Mouse (Mus musculus) G1E (cell line): ENCODE data around the gene Cbwd1. TPM values are rescaled to one million over a fixed set of nuclear protein-coding genes. Genes with fewer than 3 reads are reported as not detected.

Source experiments
- ATAC-seq: 2 replicates; pipeline ENCODE4 v1.8.0; 2016; ENCODE audit warnings: mild to moderate bottlenecking; ENCODE audit not compliant: insufficient number of reproducible peaks, poor library complexity, low FRiP score, severe bottlenecking; ENCODE audit errors: extremely low read depth
- DNase-seq: peaks from one replicate; pipeline ENCODE4 v3.0.0; 2012; ENCODE audit warnings: low spot score
- H3K27me3 ChIP-seq: 2 replicates; pipeline ENCODE4 v1.6.1; 2012; ENCODE audit warnings: mild to moderate bottlenecking, low read length, inconsistent platforms; ENCODE audit not compliant: insufficient read depth
- H3K36me3 ChIP-seq: replicated peaks from 2 replicates; pipeline ENCODE3; 2012; ENCODE audit warnings: mild to moderate bottlenecking, inconsistent platforms
- H3K4me1 ChIP-seq: 2 replicates; pipeline ENCODE4 v1.6.1; 2012; ENCODE audit warnings: low read depth, low read length, inconsistent platforms, mixed read lengths; ENCODE audit not compliant: insufficient read depth
- H3K4me3 ChIP-seq: 2 replicates; pipeline ENCODE4 v1.5.1; 2012; ENCODE audit warnings: low read depth, mild to moderate bottlenecking, inconsistent platforms, low read length, moderate library complexity, mixed read lengths
- H3K9me3 ChIP-seq: replicated peaks from 2 replicates; pipeline ENCODE4 v1.6.1; 2012; ENCODE audit warnings: inconsistent platforms
- CTCF ChIP-seq: IDR thresholded peaks from 2 replicates; pipeline ENCODE4 v1.5.1; 2012; ENCODE audit warnings: low read depth, low read length, inconsistent platforms, mixed read lengths
- GATA1 ChIP-seq: IDR thresholded peaks from 2 replicates; pipeline ENCODE4 v1.6.1; 2012; ENCODE audit warnings: borderline replicate concordance, low read length, inconsistent platforms, mixed read lengths
- GATA2 ChIP-seq: IDR thresholded peaks from 2 replicates; pipeline ENCODE4 v1.6.1; 2012; ENCODE audit warnings: low read depth, low read length, inconsistent platforms, borderline replicate concordance
- POLR2AphosphoS5 ChIP-seq: IDR thresholded peaks from 2 replicates; pipeline ENCODE4 v1.6.1; 2012; ENCODE audit warnings: low read depth, low read length, inconsistent platforms; ENCODE audit not compliant: insufficient replicate concordance
- TAL1 ChIP-seq: conservative IDR thresholded peaks from 2 replicates; pipeline ENCODE4 v1.6.1; 2012; ENCODE audit warnings: low read depth, low read length, inconsistent platforms, mixed read lengths
- polyA plus RNA-seq: library from polyadenylated mRNA; stranded (reverse); fragments of >175 nt; gene quantifications from 2 replicates; pipeline ENCODE4 v1.2.3, GENCODE M21; 2012
- total RNA-seq, 2 experiments: library from RNA; stranded (forward) in 1 of 2; stranded (reverse) in 1 of 2; fragments of 200-1000 nt in 1 of 2; fragments of >200 nt in 1 of 2; fragmentation: Nextera tagmentation in 1 of 2; gene quantifications; 2 replicates each; pipeline ENCODE4 v1.2.3; 2014 to 2017

Cbwd1 gene
- total and polyA plus RNA-seq, 3 experiments = 1.6 to 38.9 (median 22.0) TPM

- DNase-seq = no peak
- Histone ChIP-seq H3K9me3 (peaks cover 10% of the 10 kb centered on the region), H3K27me3 (no peaks in the 10 kb centered on the region), H3K36me3 (no peaks in the 10 kb centered on the region), H3K4me3 (no peak overlapping the region), H3K4me1 (no peaks in the 10 kb centered on the region)
- ATAC-seq = no peak
- TF ChIP-seq GATA2 (no peak), CTCF (no peak), POLR2AphosphoS5 (no peak), GATA1 (no peak), TAL1 (no peak)
These were observed 38.7 kb upstream of the Cbwd1 start for GRCm38 (mm10) chr19:25000153-25000552.

- no peak within 1 kb of the TSS; the same call in 1 of the 2 replicates for H3K4me3 ChIP-seq
- ATAC-seq (no peak), DNase-seq (no peak)
- TF ChIP-seq POLR2AphosphoS5 (no peak), CTCF (no peak), GATA1 (no peak), TAL1 (no peak), GATA2 (no peak)
- no peaks in the 10 kb centered on the region for H3K4me1 ChIP-seq
- no peaks in the 10 kb centered on the region for H3K36me3 ChIP-seq
- H3K9me3 ChIP-seq = peaks cover 10% of the 10 kb centered on the region
- H3K27me3 ChIP-seq = no peaks in the 10 kb centered on the region
These were observed 37.9 kb upstream of the Cbwd1 start, which contains the start of gene Dock8 for GRCm38 (mm10) chr19:24999201-24999886. TSS of gene Dock8 (plus strand) at chr19:24999534.

- Histone ChIP-seq H3K27me3 (no peaks in the 10 kb centered on the region), H3K36me3 (no peaks in the 10 kb centered on the region), H3K4me1 (no peaks in the 10 kb centered on the region), H3K4me3 (no peak overlapping the region), H3K9me3 (peaks cover 10% of the 10 kb centered on the region)
- TF ChIP-seq TAL1 = no peak
- no peak for TF ChIP-seq GATA2
- no peak for TF ChIP-seq GATA1
- TF ChIP-seq CTCF = no peak
- TF ChIP-seq POLR2AphosphoS5 = no peak
- ATAC-seq = no peak
- DNase-seq = no peak
These were observed 37.2 kb upstream of the Cbwd1 start for GRCm38 (mm10) chr19:24998561-24998960.

GRCm38 (mm10) chr19:24996815-24997704, 35.6 kb upstream of the Cbwd1 start:
- no peak for TF ChIP-seq TAL1
- TF ChIP-seq POLR2AphosphoS5 = no peak
- no peak for TF ChIP-seq GATA2
- no peak for TF ChIP-seq CTCF
- no peak for TF ChIP-seq GATA1
- Histone ChIP-seq H3K4me1 (no peaks in the 10 kb centered on the region), H3K27me3 (no peaks in the 10 kb centered on the region), H3K4me3 (no peak overlapping the region), H3K36me3 (no peaks in the 10 kb centered on the region), H3K9me3 (peaks cover 10% of the 10 kb centered on the region)
- DNase-seq (no peak), ATAC-seq (no peak)

GRCm38 (mm10) chr19:24994900-24995299, 33.5 kb upstream of the Cbwd1 start:
- H3K4me3 ChIP-seq = no peak overlapping the region
- no peak for ATAC-seq

GRCm38 (mm10) chr19:24993526-24993925, 32.1 kb upstream of the Cbwd1 start:
- ATAC-seq (no peak), DNase-seq (no peak)
- Histone ChIP-seq H3K4me1 (no peaks in the 10 kb centered on the region), H3K27me3 (no peaks in the 10 kb centered on the region), H3K9me3 (0 out of 2 replicates have a peak, but pooled peaks cover 2% of the 10 kb centered on the region), H3K4me3 (no peak overlapping the region), H3K36me3 (no peaks in the 10 kb centered on the region)
- TF ChIP-seq GATA2 (no peak), GATA1 (no peak), POLR2AphosphoS5 (no peak)

More at GRCm38 (mm10) chr19:24994900-24995299, 33.5 kb upstream of the Cbwd1 start:
- Histone ChIP-seq H3K9me3 (peaks cover 11% of the 10 kb centered on the region), H3K4me1 (no peaks in the 10 kb centered on the region), H3K36me3 (no peaks in the 10 kb centered on the region), H3K27me3 (no peaks in the 10 kb centered on the region)
- no peak for DNase-seq
- no peak for TF ChIP-seq GATA1
- TF ChIP-seq TAL1 = no peak
- TF ChIP-seq POLR2AphosphoS5 = no peak
- no peak for TF ChIP-seq GATA2
- no peak for TF ChIP-seq CTCF
